ENCODE assay signal across 8 mouse cellular contexts in the genomic region with DNA sequence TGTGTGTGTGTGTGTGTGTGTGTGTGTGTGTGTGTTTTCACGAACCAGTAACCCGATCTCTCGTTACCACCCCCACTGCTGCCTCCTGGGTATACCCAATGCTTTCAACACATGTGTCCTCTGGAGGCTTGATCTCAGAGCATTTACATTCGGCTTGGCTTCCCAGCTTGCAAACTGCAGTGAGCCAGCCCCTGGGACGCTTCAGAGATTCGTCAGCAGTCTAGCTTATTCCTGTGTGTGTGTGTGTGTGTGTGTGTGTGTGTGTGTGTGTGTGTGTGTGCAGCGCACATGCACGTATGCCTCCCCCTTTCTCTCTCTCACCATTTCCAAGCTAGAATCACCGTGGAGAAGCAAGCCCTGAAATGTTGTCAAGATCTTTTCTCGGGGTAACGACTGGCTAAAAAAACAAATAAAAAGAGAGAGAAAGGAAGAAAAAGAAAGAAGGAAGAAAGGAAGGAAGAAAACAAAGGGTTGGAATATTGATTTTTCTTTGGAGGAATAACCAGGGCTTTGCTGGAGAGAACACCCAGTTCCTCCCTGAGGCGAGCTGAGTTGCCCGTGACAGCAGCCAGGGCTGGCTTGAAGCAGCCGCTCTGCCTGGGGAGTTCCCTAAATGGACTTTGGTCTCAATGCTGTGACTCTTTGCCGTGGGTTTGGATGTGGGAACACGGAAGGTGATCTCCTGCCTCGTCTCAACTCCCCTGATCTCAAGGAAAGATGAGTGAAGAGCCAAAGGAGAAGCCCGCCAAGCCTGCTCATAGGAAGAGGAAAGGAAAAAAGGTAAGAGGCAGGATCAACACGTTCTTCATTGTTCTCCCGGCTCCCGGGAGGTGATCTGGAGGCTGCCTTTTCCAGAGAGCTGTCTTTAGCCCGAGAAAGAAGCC.
A peak's percentile ranks its signal among the peaks of the same experiment; 100 is the strongest.
DNase-seq lines count a peak whose midpoint lies in the region; ATAC-seq lines count a peak whose summit lies in the region.

No protein-coding gene starts in this region.

- peak; percentile 73 for ATAC-seq in hindbrain, embryonic 13.5 days (ENCODE audit: low FRiP score)

- H3K4me1 ChIP-seq in hindbrain, embryonic 13.5 days (replicated peaks) = peaks cover 38% of the 10 kb centered on the region

- H3K36me3 ChIP-seq in hindbrain, embryonic 13.5 days = no peaks in the 10 kb centered on the region

- no peaks in the 10 kb centered on the region for H3K27me3 ChIP-seq in hindbrain, embryonic 13.5 days

- peak; percentile 95 for DNase-seq in NIH3T3 (ENCODE audit: low read depth)
- DNase-seq in cerebellum, postnatal 10 days = peak; percentile 59 to 64
- DNase-seq in frontal cortex, postnatal 10 days (ENCODE audit: low spot score in 2 of 2) = peak; percentile 63 to 75
- peak; percentile 35 to 53 for DNase-seq in layer of hippocampus, postnatal 25 days (ENCODE audit: extremely low spot score in 1 of 2, low spot score in 1 of 2)
- peak; percentile 12 to 29 for DNase-seq in lung, postnatal 4 days
- DNase-seq in right cerebral cortex, postnatal 4 days = peak; percentile 60
- DNase-seq in natural killer cell, adult 2 months (ENCODE audit: low spot score in 2 of 2) = no peak

- peak overlapping the region; percentile 91 for H3K9ac ChIP-seq in hindbrain, embryonic 13.5 days

- H3K4me2 ChIP-seq in hindbrain, embryonic 13.5 days = peak overlapping the region; percentile 80

- no peaks in the 10 kb centered on the region for H3K9me3 ChIP-seq in hindbrain, embryonic 13.5 days

- peak overlapping the region; percentile 97 for H3K27ac ChIP-seq in hindbrain, embryonic 13.5 days

- WGBS in hindbrain, embryonic 13.5 days = 2% methylated on average over 22 of the region's 22 CpGs

- H3K4me3 ChIP-seq in hindbrain, embryonic 13.5 days = peak overlapping the region; percentile 75

Comparison
In these comparisons a context has a peak if more than half of its experiments do, and no peak if none do; other contexts are left out.
1. DNase-seq: peak in NIH3T3 (single experiment), cerebellum, postnatal 10 days (2 of 2), frontal cortex, postnatal 10 days (2 of 2), layer of hippocampus, postnatal 25 days (2 of 2), lung, postnatal 4 days (2 of 2) and right cerebral cortex, postnatal 4 days (single experiment); none in natural killer cell, adult 2 months (0 of 2).